In the genomic region with DNA sequence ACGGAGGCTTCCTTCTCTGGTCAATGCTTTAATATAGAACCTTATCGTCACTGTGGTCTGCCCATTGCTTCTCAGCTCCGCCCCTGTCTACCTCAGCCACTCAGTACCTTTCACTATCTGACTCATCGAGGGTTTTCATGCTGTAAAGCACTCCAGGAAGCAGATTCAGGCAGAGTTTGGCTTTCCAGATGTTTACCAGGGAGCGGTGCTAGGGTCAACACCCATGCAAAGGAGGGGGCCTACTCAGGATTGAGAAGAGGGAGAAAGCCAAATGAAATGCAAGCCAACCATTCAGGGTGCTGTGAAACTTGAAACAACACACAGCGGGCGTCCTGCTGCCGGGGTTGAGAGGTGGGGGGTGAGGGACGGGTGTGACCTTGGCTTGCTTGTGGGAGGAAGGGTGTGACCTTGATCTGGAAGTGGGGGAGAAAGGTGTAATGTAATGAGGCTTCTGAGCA, we compare ENCODE assay signal across 8 mouse cellular contexts. TPM values are rescaled to one million over a fixed set of nuclear protein-coding genes. Genes with fewer than 3 reads are reported as not detected.
DNase-seq lines count a peak whose midpoint lies in the region; ATAC-seq and TF ChIP-seq lines count a peak whose summit lies in the region.

No protein-coding gene starts in this region.

- no peaks in the 10 kb centered on the region for H3K27me3 ChIP-seq in heart, embryonic 11.5 days (ENCODE audit: control insufficient read depth, insufficient read depth, low read length)
- no peaks in the 10 kb centered on the region for H3K27me3 ChIP-seq in liver, embryonic 13.5 days
- no peaks in the 10 kb centered on the region for H3K27me3 ChIP-seq in midbrain, postnatal 0 days (ENCODE audit: insufficient read depth, low read length)

- peak overlapping the region; percentile 88 for H3K27ac ChIP-seq in heart, embryonic 11.5 days (ENCODE audit: low read depth, low read length)
- H3K27ac ChIP-seq in liver, embryonic 13.5 days: no peak overlapping the region
- no peak overlapping the region for H3K27ac ChIP-seq in midbrain, postnatal 0 days (ENCODE audit: low read depth, low read length)

- 3% methylated on average over 9 of the region's 9 CpGs for WGBS in heart, embryonic 11.5 days (ENCODE audit: insufficient replicate concordance)
- 8% methylated on average over 9 of the region's 9 CpGs for WGBS in liver, embryonic 13.5 days (ENCODE audit: insufficient replicate concordance)
- WGBS in midbrain, postnatal 0 days: 35% methylated on average over 9 of the region's 9 CpGs

- DNase-seq in gastrocnemius, adult 18-20 months (ENCODE audit: low spot score): peak; percentile 30
- no peak for DNase-seq in gastrocnemius, postnatal 14 days
- peak; percentile 89 for DNase-seq in ES-CJ7 (ENCODE audit: low read depth, low spot score)
- DNase-seq in liver, embryonic 13.5 days: peak; percentile 10
- peak; percentile 6 to 16 for DNase-seq in thymus, postnatal 36 days
- DNase-seq in layer of hippocampus, postnatal 36 days: no peak
- DNase-seq in midbrain, postnatal 0 days (ENCODE audit: low spot score): no peak

- peak overlapping the region; percentile 18 for H3K4me3 ChIP-seq in heart, embryonic 11.5 days (ENCODE audit: low read depth, low read length)
- H3K4me3 ChIP-seq in liver, embryonic 13.5 days (replicated peaks): peak overlapping the region; percentile 38
- H3K4me3 ChIP-seq in midbrain, postnatal 0 days (ENCODE audit: low read depth, low read length): no peak overlapping the region

- peak overlapping the region; percentile 52; the same call in 1 of the 2 replicates for H3K9ac ChIP-seq in heart, embryonic 11.5 days (ENCODE audit: low read depth, low read length)
- H3K9ac ChIP-seq in liver, embryonic 13.5 days: peak overlapping the region; percentile 39; the same call in 1 of the 2 replicates
- no peak overlapping the region for H3K9ac ChIP-seq in midbrain, postnatal 0 days (replicated peaks; ENCODE audit: low read length, poor library complexity, severe bottlenecking)

- H3K9me3 ChIP-seq in heart, embryonic 11.5 days (replicated peaks; ENCODE audit: control insufficient read depth, low read length): no peaks in the 10 kb centered on the region
- no peaks in the 10 kb centered on the region for H3K9me3 ChIP-seq in liver, embryonic 13.5 days (replicated peaks)
- H3K9me3 ChIP-seq in midbrain, postnatal 0 days (ENCODE audit: low read length): no peaks in the 10 kb centered on the region

- TF ChIP-seq CTCF in midbrain, postnatal 0 days (IDR thresholded peaks at IDR 0.05): no peak

- peaks cover 20% of the 10 kb centered on the region for H3K4me1 ChIP-seq in heart, embryonic 11.5 days (ENCODE audit: control insufficient read depth, insufficient read depth, low read length)
- H3K4me1 ChIP-seq in liver, embryonic 13.5 days (replicated peaks): peaks cover 27% of the 10 kb centered on the region
- H3K4me1 ChIP-seq in midbrain, postnatal 0 days (ENCODE audit: insufficient read depth, low read length): no peaks in the 10 kb centered on the region

- no peaks in the 10 kb centered on the region for H3K36me3 ChIP-seq in heart, embryonic 11.5 days (ENCODE audit: control insufficient read depth, insufficient read depth, low read length)
- no peaks in the 10 kb centered on the region for H3K36me3 ChIP-seq in liver, embryonic 13.5 days
- H3K36me3 ChIP-seq in midbrain, postnatal 0 days (ENCODE audit: insufficient read depth, low read length): no peaks in the 10 kb centered on the region

- peak; percentile 33 for ATAC-seq in heart, embryonic 11.5 days (replicated peaks; ENCODE audit: insufficient number of reproducible peaks, low FRiP score, low TSS enrichment)
- peak; percentile 75 for ATAC-seq in liver, embryonic 13.5 days (ENCODE audit: low read depth)
- no peak; the same call in 1 of the 2 replicates for ATAC-seq in midbrain, postnatal 0 days (ENCODE audit: low FRiP score)

- intact Hi-C loops in gastrocnemius, postnatal 14 days (cut with DNase I; ENCODE audit: low total_unique reads): no loop called here

- peak overlapping the region; percentile 56 for H3K4me2 ChIP-seq in heart, embryonic 11.5 days
- H3K4me2 ChIP-seq in liver, embryonic 13.5 days: peak overlapping the region; percentile 65
- no peak overlapping the region for H3K4me2 ChIP-seq in midbrain, postnatal 0 days (ENCODE audit: low read depth, low read length, poor library complexity, severe bottlenecking)

RNA-seq across cellular contexts. Expression of gene S1pr1, which starts 43.6 kb away (rescaled TPM):
- 10 to 100 TPM; 17.9 to 24.8 TPM for total RNA-seq in gastrocnemius, adult 18-20 months (2021)
- 10 to 100 TPM; 19.7 to 43.0 TPM for total RNA-seq in gastrocnemius, postnatal 14 days (2021)
- polyA plus RNA-seq in heart, embryonic 11.5 days (2014; fragmentation: Nextera tagmentation; extraction: Ambion mirVana): 62.8 and 74.4 TPM in 2 replicates
- polyA plus RNA-seq in liver, embryonic 13.5 days (2015; fragmentation: Nextera tagmentation; extraction: Ambion mirVana): 7.5 and 10.7 TPM in 2 replicates
- 100 to 1,000 TPM in 1 of 2 experiments, 10 to 100 TPM in 1; 97.0 to 108 TPM for total RNA-seq in layer of hippocampus, postnatal 36 days (2021)
- 42.1 and 56.7 TPM in 2 replicates for total RNA-seq in midbrain, postnatal 0 days (2014; rRNA removed)
- 32.9 and 34.2 TPM in 2 replicates for polyA plus RNA-seq in midbrain, postnatal 0 days (2015; fragmentation: Nextera tagmentation; extraction: Ambion mirVana)

Comparison
In these comparisons a context has a peak if more than half of its experiments do, and no peak if none do; other contexts are left out.
1. DNase-seq: peak in gastrocnemius, adult 18-20 months (single experiment), ES-CJ7 (single experiment), liver, embryonic 13.5 days (single experiment) and thymus, postnatal 36 days (2 of 2); none in gastrocnemius, postnatal 14 days (single experiment), layer of hippocampus, postnatal 36 days (0 of 2) and midbrain, postnatal 0 days (single experiment).